Mouse (Mus musculus): ENCODE data around the gene Hhex. TPM values are rescaled to one million over a fixed set of nuclear protein-coding genes. Genes with fewer than 3 reads are reported as not detected.

Gene Hhex
- total RNA-seq, 2 experiments from 2014 or later, result 4.6 to 5.6 TPM

DNA sequence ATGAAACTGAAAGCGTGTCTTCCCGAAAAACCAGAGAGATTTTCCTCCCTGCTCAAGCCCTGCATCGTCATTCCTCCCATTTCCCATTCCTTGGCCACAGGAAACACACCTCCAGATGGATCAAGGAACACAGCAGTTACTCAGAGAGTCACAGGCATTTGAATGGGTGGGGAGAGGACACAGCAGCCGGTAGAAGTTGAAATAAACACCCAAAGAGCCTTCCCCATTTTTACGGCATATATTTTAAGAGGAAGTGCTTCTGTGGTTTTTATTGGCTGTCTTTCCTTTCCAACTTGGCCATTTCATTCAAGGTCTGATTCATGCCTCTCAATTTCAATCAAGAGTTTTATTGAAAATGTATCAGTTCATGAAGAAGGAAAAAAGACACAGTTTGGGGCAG lies 13.6 kb downstream of the Hhex start:
- no peak for DNase-seq (ENCODE audit: low spot score in 2 of 2)

DNA sequence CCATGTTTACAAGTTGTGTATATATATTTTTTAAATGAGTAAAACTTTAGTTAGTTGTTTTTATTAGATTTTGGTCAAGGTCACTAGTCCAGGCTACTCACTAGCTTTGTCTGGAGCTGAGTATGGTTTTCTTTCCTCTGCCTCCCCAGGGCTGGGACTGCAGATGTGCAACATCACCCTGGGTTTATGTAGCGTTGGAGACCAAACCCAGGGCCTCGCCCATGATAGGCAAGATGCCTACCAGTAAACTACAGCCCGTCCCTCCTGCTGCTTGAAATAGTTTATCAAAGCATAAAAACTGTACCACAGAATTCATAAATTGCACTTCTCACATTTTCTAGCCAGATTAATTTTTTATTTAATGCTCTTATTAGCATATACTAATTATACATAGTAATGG lies 14.6 kb downstream of the Hhex start:
- no peak for DNase-seq (ENCODE audit: low spot score in 2 of 2)

DNA sequence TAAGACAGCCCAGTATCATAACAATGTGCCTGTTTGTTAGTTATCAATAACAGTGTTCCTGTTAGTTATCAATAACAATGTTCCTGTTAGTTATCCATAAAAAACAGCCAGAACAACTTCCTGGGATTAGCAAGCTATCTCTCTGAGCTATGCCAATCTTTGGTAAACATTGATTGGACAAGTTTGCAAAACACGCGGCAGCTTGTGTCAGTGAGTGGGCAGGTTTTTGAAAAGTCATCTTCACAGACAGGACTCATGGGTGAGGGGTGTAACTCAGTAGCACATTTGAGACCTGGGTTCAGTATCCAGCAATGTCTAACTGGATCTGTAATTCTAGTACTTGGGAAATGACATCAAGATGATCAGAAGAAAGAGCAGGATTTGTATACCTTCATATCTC lies 20.9 kb downstream of the Hhex start:
- no peak for DNase-seq (ENCODE audit: low spot score in 2 of 2)

GRCm38 (mm10) chr19:37455961-37456360 lies 21.4 kb downstream of the Hhex start:
- no peak for DNase-seq (ENCODE audit: low spot score in 2 of 2)

DNA sequence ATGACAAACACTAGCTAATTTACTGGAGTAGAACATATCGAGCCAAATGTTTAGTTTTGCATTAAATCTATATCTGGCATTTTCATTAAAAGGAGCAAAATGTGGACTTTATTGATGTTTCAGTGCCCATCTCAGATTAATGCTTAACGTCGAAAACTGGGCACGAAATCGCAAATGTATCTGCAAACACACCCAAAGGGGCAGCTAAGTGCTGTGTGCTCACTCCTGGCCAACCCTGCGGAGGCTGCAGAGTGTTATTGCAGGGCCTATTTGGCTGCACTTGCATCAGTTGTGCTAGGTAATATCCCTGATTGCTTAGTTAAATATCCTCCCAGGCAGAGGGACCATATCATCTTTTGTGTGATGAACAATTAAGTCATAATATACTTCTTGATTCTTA lies 23.4 kb downstream of the Hhex start:
- no peak for DNase-seq (ENCODE audit: low spot score in 2 of 2)

DNA sequence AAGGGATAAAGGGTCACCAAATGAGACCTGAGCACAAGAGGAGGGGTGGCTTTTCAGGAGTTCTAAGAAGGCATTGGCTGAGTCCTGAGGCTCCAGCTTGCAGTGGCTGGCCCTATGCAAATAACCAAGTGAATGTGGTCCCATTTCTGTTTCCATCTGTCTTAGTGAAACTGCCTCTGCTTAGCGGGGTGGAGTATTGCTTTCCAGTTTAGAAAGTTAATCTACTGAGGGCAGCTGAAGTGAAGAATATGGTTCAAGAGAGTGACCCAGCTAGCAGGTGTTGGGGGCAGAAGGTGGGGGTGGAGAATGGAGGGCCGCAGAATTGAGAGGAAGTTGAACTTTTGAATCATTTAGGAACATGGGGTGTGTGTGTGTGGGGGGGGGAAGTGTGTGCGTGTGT lies 31.8 kb downstream of the Hhex start:
- no peak for DNase-seq (ENCODE audit: low spot score in 2 of 2)

DNA sequence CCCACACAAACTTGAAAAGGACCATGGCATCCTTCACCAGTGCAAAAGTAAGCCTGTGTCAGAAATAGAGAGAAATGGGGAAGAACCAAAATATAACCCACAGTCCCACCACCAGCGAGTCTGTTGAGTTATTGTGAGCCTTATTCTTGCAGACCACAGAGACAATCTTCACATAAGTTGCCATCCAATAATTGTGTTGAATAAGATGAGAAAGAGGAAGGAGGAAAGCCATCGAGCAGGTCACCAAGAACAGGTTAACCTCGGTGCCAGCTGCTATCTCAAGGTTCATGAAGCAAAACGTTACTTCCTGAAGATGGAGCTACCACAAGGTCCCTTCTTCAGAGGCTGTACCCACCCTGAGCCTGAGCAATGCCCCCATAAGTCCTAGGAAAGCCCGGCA lies 32.4 kb downstream of the Hhex start:
- DNase-seq (ENCODE audit: low spot score in 2 of 2), result no peak

- DNase-seq (ENCODE audit: low spot score in 2 of 2), result no peak
These were observed 34.4 kb downstream of the Hhex start for GRCm38 (mm10) chr19:37468841-37469566.

GRCm38 (mm10) chr19:37471680-37472079 lies 37.1 kb downstream of the Hhex start:
- no peak for DNase-seq (ENCODE audit: low spot score in 2 of 2)

- no peak for DNase-seq (ENCODE audit: low spot score in 2 of 2)
These were observed 38.0 kb downstream of the Hhex start for GRCm38 (mm10) chr19:37472589-37472988.

DNA sequence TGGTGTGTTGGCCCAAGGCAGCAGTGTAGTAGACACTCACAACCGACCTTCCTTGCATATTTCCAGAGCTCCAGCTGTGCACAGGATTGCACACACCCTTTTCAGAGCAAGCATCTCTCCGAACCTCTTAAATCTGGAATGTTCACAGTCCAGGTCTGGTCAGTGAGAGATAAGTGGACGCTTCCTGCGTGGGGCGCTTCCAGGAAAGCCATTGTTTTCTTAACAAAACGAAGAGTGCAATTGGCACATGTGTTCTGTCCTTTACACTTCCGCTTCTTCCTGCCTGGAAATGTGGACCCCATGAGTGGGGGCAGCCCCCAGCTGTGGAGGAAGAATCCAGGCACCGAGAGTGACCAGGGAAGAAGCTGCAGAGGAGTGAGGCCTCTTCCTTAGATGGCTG lies 47.1 kb downstream of the Hhex start:
- DNase-seq (ENCODE audit: low spot score in 2 of 2), result no peak

GRCm38 (mm10) chr19:37482556-37483187 lies 48.1 kb downstream of the Hhex start:
- DNase-seq (ENCODE audit: low spot score in 2 of 2), result no peak

DNA sequence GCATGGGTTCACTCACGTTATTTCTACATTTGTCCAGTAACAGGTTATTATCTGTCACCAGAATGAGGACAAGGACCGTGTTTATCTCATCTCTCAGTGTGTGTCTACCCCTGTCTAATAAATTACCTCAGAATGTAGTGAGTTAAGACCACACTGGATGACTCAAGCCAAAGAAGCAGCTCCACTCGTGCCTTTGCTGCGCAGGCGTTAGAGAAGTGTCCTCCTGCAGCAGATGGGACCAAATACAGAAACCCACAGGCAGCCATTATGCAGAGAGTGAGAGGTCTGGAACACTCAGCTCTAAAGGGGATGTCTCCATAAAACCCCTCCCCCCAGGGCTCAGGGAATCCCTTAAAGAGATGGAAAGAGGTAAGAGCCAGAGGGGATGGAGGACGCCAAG lies 50.2 kb downstream of the Hhex start:
- no peak for DNase-seq (ENCODE audit: low spot score in 2 of 2)

GRCm38 (mm10) chr19:37486801-37487200 lies 52.2 kb downstream of the Hhex start:
- DNase-seq (ENCODE audit: low spot score in 2 of 2), result no peak

- DNase-seq (ENCODE audit: low spot score in 2 of 2), result no peak
These were observed 53.3 kb downstream of the Hhex start for GRCm38 (mm10) chr19:37487811-37488475.

DNA sequence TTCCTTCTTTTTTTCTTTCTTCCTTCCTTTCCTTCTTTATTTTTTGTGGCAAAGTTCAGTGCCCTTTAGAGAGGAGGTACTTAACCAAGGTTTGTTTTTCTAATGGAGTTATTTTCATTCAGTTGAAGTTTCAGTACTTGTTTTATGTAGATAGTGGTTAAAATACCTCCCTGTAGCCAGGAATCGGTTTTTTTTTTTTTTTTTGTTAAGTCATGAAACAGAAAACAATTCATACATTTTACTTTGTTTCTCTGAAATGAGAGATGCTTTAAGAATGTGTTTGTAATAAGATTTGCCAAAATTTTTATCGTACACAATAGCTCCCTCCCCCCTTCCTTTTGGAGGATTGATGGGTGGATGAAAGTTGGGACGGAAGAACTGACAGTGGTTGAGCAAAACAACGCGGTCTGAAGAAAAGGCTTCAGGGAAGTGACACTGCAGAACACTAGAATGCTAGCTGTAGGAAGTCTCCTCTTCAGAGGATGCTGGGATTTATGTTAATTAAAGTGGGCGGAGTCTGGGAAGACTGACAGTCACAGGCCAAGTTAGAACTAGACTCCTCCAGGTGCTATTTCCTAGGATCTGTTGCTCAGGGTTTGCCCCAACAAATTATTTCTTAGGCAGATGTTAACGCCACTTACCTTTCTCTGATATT lies 54.1 kb downstream of the Hhex start:
- no peak for DNase-seq (ENCODE audit: low spot score in 2 of 2)

Other genes starting within 250 kb of the Hhex start
- gene March5, start 227.3 kb upstream of the Hhex start, total RNA-seq (2021), result 10 to 100 TPM; 54.7 to 59.5 TPM
- 10 to 100 TPM; 15.7 to 21.9 TPM for gene Cpeb3, start 226.2 kb upstream of the Hhex start, total RNA-seq (2021)
- gene Ide, start 97.0 kb upstream of the Hhex start, total RNA-seq (2021), result 10 to 100 TPM; 72.6 to 78.8 TPM
- 10 to 100 TPM; 17.9 to 19.5 TPM for gene Kif11, start 58.4 kb upstream of the Hhex start, total RNA-seq (2021)
- 10 to 100 TPM; 40.5 to 48.2 TPM for gene Exoc6, start 115.6 kb downstream of the Hhex start, total RNA-seq (2021)

Measured in gastrocnemius, postnatal 4 days (tissue).